Mouse (Mus musculus) bone marrow macrophage, adult 2 months (primary cell): ENCODE data around the gene Hsd17b12.

Experiments
- CTCF ChIP-seq: IDR thresholded peaks from 2 replicates; pipeline ENCODE4 v1.5.1; 2012; ENCODE audit warnings: low read depth, mild to moderate bottlenecking, low read length, moderate library complexity
- POLR2A ChIP-seq: IDR thresholded peaks from 2 replicates; pipeline ENCODE4 v1.6.1; 2012; ENCODE audit warnings: mild to moderate bottlenecking, low read depth, low read length, borderline replicate concordance

DNA sequence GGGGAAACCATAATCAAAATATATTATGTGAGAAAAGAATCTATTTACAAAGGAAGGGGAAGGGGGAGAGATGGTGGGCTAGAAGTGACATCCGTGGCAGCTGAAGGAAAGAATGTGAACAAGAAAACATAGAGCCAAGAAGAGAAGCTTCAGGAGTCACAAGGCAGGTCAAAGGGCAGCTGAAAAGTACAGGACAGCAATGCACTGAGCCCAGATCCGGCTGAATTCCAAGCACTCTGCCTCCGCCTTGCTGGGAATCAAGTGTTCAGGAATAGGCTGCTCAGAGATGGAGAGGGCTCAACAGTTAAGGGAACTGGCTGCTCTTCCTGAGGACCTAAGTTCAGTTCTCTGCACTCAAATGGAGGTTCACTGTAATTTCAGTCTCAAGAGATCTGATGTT is 16.5 kb downstream of the Hsd17b12 start:
- no peak for TF ChIP-seq CTCF
- no peak for TF ChIP-seq POLR2A
